Mouse (Mus musculus) brain, embryonic 14.5 days (tissue): ENCODE results near the gene D17Wsu92e.

Experiments used
- CTCF ChIP-seq: fragments of 200-500 bp; IDR thresholded peaks from 2 replicates; pipeline ENCODE4 v1.5.1; 2012; ENCODE audit warnings: inconsistent platforms, mild to moderate bottlenecking, moderate library complexity, borderline replicate concordance; ENCODE audit not compliant: insufficient read depth, insufficient read length; ENCODE audit errors: extremely low read depth
- POLR2A ChIP-seq: fragments of 200-500 bp; IDR thresholded peaks from 2 replicates; pipeline ENCODE4 v1.6.1; 2012; ENCODE audit warnings: mild to moderate bottlenecking, inconsistent platforms, borderline replicate concordance; ENCODE audit not compliant: poor library complexity, insufficient read depth, insufficient read length, severe bottlenecking; ENCODE audit errors: extremely low read depth

DNA sequence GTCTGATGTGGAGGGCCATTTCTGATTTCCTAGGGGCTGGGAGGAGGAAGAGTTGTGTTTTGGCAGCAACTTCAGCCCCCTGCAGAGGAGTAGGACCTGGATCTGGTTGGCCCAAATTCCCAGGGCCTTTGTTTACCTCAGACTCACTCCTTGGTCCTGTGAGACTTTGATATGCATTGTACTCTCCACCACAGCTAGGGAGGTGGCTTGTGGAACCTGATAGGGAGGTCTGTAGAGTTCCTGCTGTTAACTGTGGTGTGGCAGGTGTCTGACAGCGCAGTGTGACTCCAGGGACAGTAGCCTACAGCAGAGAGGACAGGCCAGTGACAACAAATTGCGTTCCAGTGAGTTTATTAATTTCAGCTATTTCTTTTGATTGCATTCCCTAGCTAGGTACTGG, 38.7 kb upstream of the D17Wsu92e start:
- TF ChIP-seq POLR2A (no peak), CTCF (no peak)
